Mouse (Mus musculus) liver, postnatal 0 days (tissue): ENCODE measurements at regions not wholly inside any gene's neighbourhood (a gene's known extent, or its start where the extent isn't known, plus 50 kb on each side); places are given as distances from the start of the nearest gene placed in this dataset.

ENCODE experiments used
- CTCF ChIP-seq: sonication (generic); IDR thresholded peaks from 2 replicates; pipeline ENCODE4 v1.5.1; 2016; ENCODE audit warnings: antibody characterized with exemption, low read depth
- EP300 ChIP-seq: IDR thresholded peaks from 2 replicates; pipeline ENCODE4 v1.6.1; 2016; ENCODE audit warnings: antibody characterized with exemption, low read depth, mild to moderate bottlenecking

GRCm38 (mm10) chr3:60759046-60759445 lies 243.5 kb upstream of the P2ry1 start:
- TF ChIP-seq EP300 (no peak), CTCF (no peak)
